In genomic region chr7:84349976-84350375, GRCm38 (mm10) we compare ENCODE assay signal across 23 mouse cellular contexts. TPM values are rescaled to one million over a fixed set of nuclear protein-coding genes. Genes with fewer than 3 reads are reported as not detected.
"Had no signal": no experiment of that assay in that cellular context is flagged by ENCODE, and none has a peak within 500 bp of the region (broad histone marks: within the 10 kb centered on the region; RNA-seq: fewer than 3 reads in every experiment).

No protein-coding gene starts in this region.

- H3K27me3 ChIP-seq: liver, embryonic 13.5 days; liver, embryonic 15.5 days; lung, embryonic 15.5 days; midbrain, embryonic 12.5 days; neural tube, embryonic 13.5 days; neural tube, embryonic 15.5 days; stomach, embryonic 15.5 days had no signal

- DNase-seq: liver, embryonic 13.5 days; liver, postnatal 0 days; lung, adult 2 months; lung, postnatal 14 days; lung, postnatal 36 days; retina, postnatal 1 day; right cerebral cortex, adult 18-20 months; thymus, adult 2 months; thymus, postnatal 25 days; thymus, postnatal 4 days had no signal

- H3K4me2 ChIP-seq: liver, embryonic 11.5 days; liver, embryonic 13.5 days; liver, embryonic 15.5 days; lung, embryonic 15.5 days; midbrain, embryonic 12.5 days; neural tube, embryonic 13.5 days; neural tube, embryonic 15.5 days; stomach, embryonic 15.5 days had no signal

- H3K4me3 ChIP-seq: liver, embryonic 13.5 days; liver, embryonic 15.5 days; lung, embryonic 15.5 days; megakaryocyte, embryonic 14.5 days; midbrain, embryonic 12.5 days; neural tube, embryonic 13.5 days; neural tube, embryonic 15.5 days; stomach, embryonic 15.5 days had no signal

- H3K27ac ChIP-seq: liver, embryonic 13.5 days; liver, embryonic 15.5 days; lung, embryonic 15.5 days; macrophage; midbrain, embryonic 12.5 days; neural tube, embryonic 13.5 days; neural tube, embryonic 15.5 days; stomach, embryonic 15.5 days; stomach, postnatal 0 days had no signal

- ATAC-seq: liver, postnatal 0 days; lung, postnatal 0 days had no signal

- H3K4me1 ChIP-seq: liver, embryonic 13.5 days; liver, embryonic 15.5 days; lung, embryonic 15.5 days; midbrain, embryonic 12.5 days; neural tube, embryonic 13.5 days; neural tube, embryonic 15.5 days; stomach, embryonic 15.5 days had no signal

- H3K9ac ChIP-seq: liver, embryonic 13.5 days; liver, embryonic 15.5 days; liver, postnatal 0 days; lung, embryonic 15.5 days; midbrain, embryonic 12.5 days; neural tube, embryonic 13.5 days; neural tube, embryonic 15.5 days; stomach, embryonic 15.5 days had no signal

- H3K36me3 ChIP-seq: liver, embryonic 13.5 days; liver, embryonic 15.5 days; lung, embryonic 15.5 days; stomach, embryonic 15.5 days had no signal

- H3K9me3 ChIP-seq: liver, embryonic 13.5 days; liver, embryonic 15.5 days; lung, embryonic 15.5 days; midbrain, embryonic 12.5 days; neural tube, embryonic 13.5 days; neural tube, embryonic 15.5 days; stomach, embryonic 15.5 days had no signal

RNA-seq across cellular contexts. Expression of gene Arnt2, which starts 60.0 kb away (rescaled TPM):
- total RNA-seq: megakaryocyte progenitor cell, adult 5-6 weeks; monocyte, adult 5-6 weeks had no signal
- polyA plus RNA-seq: liver, postnatal 0 days had no signal
